Comparison of ENCODE assay signal across 23 mouse cellular contexts in genomic region chr3:157929417-157929816, GRCm38 (mm10). TPM values are rescaled to one million over a fixed set of nuclear protein-coding genes. Genes with fewer than 3 reads are reported as not detected.
DNase-seq lines count a peak whose midpoint lies in the region; ATAC-seq and TF ChIP-seq lines count a peak whose summit lies in the region.
"Had no signal": no experiment of that assay in that cellular context is flagged by ENCODE, and none has a peak within 500 bp of the region (broad histone marks: within the 10 kb centered on the region; RNA-seq: fewer than 3 reads in every experiment).

No protein-coding gene starts in this region.

- no peak overlapping the region for H3K4me2 ChIP-seq in liver, embryonic 11.5 days
- H3K4me2 ChIP-seq: embryonic facial prominence, embryonic 12.5 days; forebrain, embryonic 13.5 days; forebrain, embryonic 15.5 days had no signal

- H3K4me1 ChIP-seq in liver, adult 2 months (ENCODE audit: control insufficient read depth, insufficient read depth, low read length), result peaks cover 9% of the 10 kb centered on the region
- H3K4me1 ChIP-seq in liver, embryonic 11.5 days (replicated peaks; ENCODE audit: control insufficient read depth, insufficient read depth, low read length), result no peaks in the 10 kb centered on the region; the same call in 1 of the 2 replicates

- H3K36me3 ChIP-seq in liver, adult 2 months (ENCODE audit: control insufficient read depth, insufficient read depth, low read length), result no peaks in the 10 kb centered on the region
- no peaks in the 10 kb centered on the region for H3K36me3 ChIP-seq in liver, embryonic 11.5 days (ENCODE audit: control insufficient read depth, insufficient read depth, low read length)
- H3K36me3 ChIP-seq: embryonic facial prominence, embryonic 10.5 days; embryonic facial prominence, embryonic 12.5 days; forebrain, embryonic 15.5 days; G1E had no signal

- peak; percentile 93 for DNase-seq in liver, adult 2 months (ENCODE audit: extremely low read depth, low read depth, low spot score)
- no peak for DNase-seq in liver, embryonic 11.5 days (ENCODE audit: low spot score)
- peak; percentile 8 to 39 for DNase-seq in lung, adult 18-20 months
- no peak for DNase-seq in lung, postnatal 4 days
- DNase-seq in lung, postnatal 25 days (ENCODE audit: low spot score), result peak; percentile 33
- no peak for DNase-seq in lung, postnatal 10 days
- DNase-seq: adrenal gland, adult 8-10 months; adrenal gland, postnatal 14 days; adrenal gland, postnatal 36 days; B cell, adult 2 months; cerebellum, adult 11-12 months; cerebellum, adult 2 months; cerebellum, adult 9-10 months; cerebellum, postnatal 10 days; cerebellum, postnatal 25 days had no signal

- no peak for ATAC-seq in liver, embryonic 11.5 days (replicated peaks; ENCODE audit: low FRiP score)
- ATAC-seq: activated CD4-positive, CD25-positive, alpha-beta regulatory T cell, adult 4 months; CD4-positive, CD25-positive, alpha-beta regulatory T cell, adult 4 months; forebrain, embryonic 13.5 days; forebrain, embryonic 15.5 days; Patski had no signal

- no peak overlapping the region for H3K9ac ChIP-seq in liver, adult 2 months (ENCODE audit: low read depth, low read length)
- no peak overlapping the region for H3K9ac ChIP-seq in liver, embryonic 11.5 days (ENCODE audit: low read depth, low read length)
- H3K9ac ChIP-seq: embryonic facial prominence, embryonic 12.5 days; forebrain, embryonic 13.5 days; forebrain, embryonic 15.5 days had no signal

- peak overlapping the region; percentile 50 for H3K27ac ChIP-seq in liver, adult 2 months (replicated peaks; ENCODE audit: insufficient read depth, low read depth, low read length)
- H3K27ac ChIP-seq in liver, embryonic 11.5 days (ENCODE audit: low read depth, low read length), result no peak overlapping the region
- H3K27ac ChIP-seq: embryonic facial prominence, embryonic 10.5 days; embryonic facial prominence, embryonic 12.5 days; forebrain, embryonic 13.5 days; forebrain, embryonic 15.5 days had no signal

- 60% methylated on average over 1 of the region's 1 CpGs for WGBS in liver, adult 2 months
- 73% methylated on average over 1 of the region's 1 CpGs for WGBS in liver, embryonic 11.5 days

- no peak for TF ChIP-seq POLR2A in liver, adult 2 months (IDR thresholded peaks at IDR 0.05; ENCODE audit: extremely low read depth, insufficient read depth, low read length)

- no peaks in the 10 kb centered on the region for H3K79me2 ChIP-seq in liver, adult 2 months (ENCODE audit: control insufficient read depth, insufficient read depth, low read length)

- H3K4me3 ChIP-seq in liver, adult 2 months (ENCODE audit: insufficient read depth, low read depth, low read length), result no peak overlapping the region
- H3K4me3 ChIP-seq in liver, embryonic 11.5 days (ENCODE audit: low read depth, low read length), result no peak overlapping the region
- H3K4me3 ChIP-seq: embryonic facial prominence, embryonic 10.5 days; embryonic facial prominence, embryonic 12.5 days; forebrain, embryonic 13.5 days; forebrain, embryonic 15.5 days had no signal

- H3K9me3 ChIP-seq in liver, embryonic 11.5 days (ENCODE audit: control insufficient read depth, low read length), result no peaks in the 10 kb centered on the region
- H3K9me3 ChIP-seq: embryonic facial prominence, embryonic 10.5 days; embryonic facial prominence, embryonic 12.5 days; forebrain, embryonic 13.5 days; forebrain, embryonic 15.5 days; G1E had no signal

- TF ChIP-seq CTCF in liver, adult 2 months (IDR thresholded peaks at IDR 0.05; ENCODE audit: low read depth, low read length), result no peak

- H3K27me3 ChIP-seq in liver, adult 2 months (ENCODE audit: control insufficient read depth, insufficient read depth, low read length), result no peaks in the 10 kb centered on the region
- H3K27me3 ChIP-seq in liver, embryonic 11.5 days (replicated peaks; ENCODE audit: control insufficient read depth, insufficient read depth, low read length), result peaks cover 3% of the 10 kb centered on the region; the same call in 1 of the 2 replicates
- H3K27me3 ChIP-seq: embryonic facial prominence, embryonic 12.5 days; forebrain, embryonic 13.5 days; forebrain, embryonic 15.5 days; Patski had no signal

RNA-seq across cellular contexts. Expression of gene Cth, which starts 4.5 kb away (rescaled TPM):
- 1,116 and 1,443 TPM in 2 replicates for total RNA-seq in liver, adult 2 months (2014; rRNA removed)
- 446 and 569 TPM in 2 replicates for polyA plus RNA-seq in liver, adult 2 months (2012; rRNA removed)
- polyA plus RNA-seq in liver, embryonic 11.5 days (2014; fragmentation: Nextera tagmentation; extraction: Ambion mirVana), result 31.6 and 35.6 TPM in 2 replicates
- total RNA-seq: G1E had no signal
- polyA plus RNA-seq: CD4-positive, CD25-positive, alpha-beta regulatory T cell, adult 4 months; G1E had no signal

RNA-seq across cellular contexts. Expression of gene Ankrd13c, which starts 17.6 kb away (rescaled TPM):
- total RNA-seq in liver, adult 2 months (2014; rRNA removed), result 20.4 and 21.2 TPM in 2 replicates
- 7.5 and 9.0 TPM in 2 replicates for polyA plus RNA-seq in liver, adult 2 months (2012; rRNA removed)
- 26.5 and 28.6 TPM in 2 replicates for polyA plus RNA-seq in liver, embryonic 11.5 days (2014; fragmentation: Nextera tagmentation; extraction: Ambion mirVana)

Comparison
In these comparisons a context has a peak if more than half of its experiments do, and no peak if none do; other contexts are left out.
1. DNase-seq: peak in liver, adult 2 months (single experiment), lung, adult 18-20 months (2 of 2) and lung, postnatal 25 days (single experiment); none in liver, embryonic 11.5 days (single experiment), lung, postnatal 4 days (0 of 2) and lung, postnatal 10 days (single experiment).
2. RNA of gene Cth, which starts 4.5 kb away (polyA plus RNA-seq): 446 to 569 TPM in liver, adult 2 months; 31.6 to 35.6 TPM in liver, embryonic 11.5 days; every median in the first group is over 10 times any median in the second.